Mouse (Mus musculus) embryonic fibroblast, embryonic 13.5 days (primary cell): ENCODE results near the gene Trp53rkb. TPM values are rescaled to one million over a fixed set of nuclear protein-coding genes. Genes with fewer than 3 reads are reported as not detected.
A peak's percentile ranks its signal among the peaks of the same experiment; 100 is the strongest.
"Not testable (repeated sequence)": the region's sequence is repeated elsewhere in the genome, so short reads cannot be mapped to it uniquely, and the experiment has no call there.

ENCODE experiments used
- H3K27ac ChIP-seq: 2 replicates; pipeline ENCODE4 v1.5.1; 2012; ENCODE audit warnings: low read length, control low read depth, inconsistent platforms; ENCODE audit not compliant: insufficient read depth
- H3K4me1 ChIP-seq: 2 replicates; pipeline ENCODE4 v1.6.1; 2011; ENCODE audit warnings: low read length; ENCODE audit not compliant: control insufficient read depth, insufficient read depth
- H3K4me3 ChIP-seq: 2 replicates; pipeline ENCODE4 v1.5.1; 2011; ENCODE audit warnings: mild to moderate bottlenecking, control low read depth, low read length; ENCODE audit not compliant: insufficient read depth
- CTCF ChIP-seq: IDR thresholded peaks from 2 replicates; pipeline ENCODE4 v1.5.1; 2011; ENCODE audit warnings: mild to moderate bottlenecking, control low read depth, low read length, moderate library complexity, borderline replicate concordance; ENCODE audit not compliant: insufficient read depth
- POLR2A ChIP-seq: IDR thresholded peaks from 2 replicates; pipeline ENCODE4 v1.6.1; 2011; ENCODE audit warnings: low read depth, mild to moderate bottlenecking, control low read depth, low read length, moderate library complexity
- polyA plus RNA-seq: library from polyadenylated mRNA; stranded (reverse); fragments of >200 nt; gene quantifications from 2 replicates; pipeline ENCODE4 v1.2.4, GENCODE M21; 2011; ENCODE audit warnings: low read depth; ENCODE audit not compliant: missing spikeins, insufficient read length

Trp53rkb gene
- polyA plus RNA-seq = 1.3 and 1.7 TPM in 2 replicates

GRCm38 (mm10) chr2:166792355-166792754 is at the start of gene Trp53rkb:
Trp53rkb (plus strand) TSS chr2:166792531.
- H3K27ac ChIP-seq = 0 out of 2 replicates have a peak within 1 kb of the TSS, but pooled peaks have one; percentile 11
- TF ChIP-seq CTCF (no peak), POLR2A (no peak)
- peak within 1 kb of the TSS; percentile 52 for H3K4me3 ChIP-seq
- H3K4me1 ChIP-seq = no peaks in the 10 kb centered on the region

- no peak overlapping the region for H3K27ac ChIP-seq
- no peak overlapping the region for H3K4me3 ChIP-seq
- TF ChIP-seq CTCF (no peak), POLR2A (no peak)
- no peaks in the 10 kb centered on the region for H3K4me1 ChIP-seq
Measured at GRCm38 (mm10) chr2:166743504-166743903, 48.8 kb upstream of the Trp53rkb start.

- no peak for TF ChIP-seq POLR2A
- TF ChIP-seq CTCF = no peak
- no peak overlapping the region for H3K27ac ChIP-seq
Measured at GRCm38 (mm10) chr2:166744433-166744832, 47.9 kb upstream of the Trp53rkb start.

GRCm38 (mm10) chr2:166745849-166746248 is 46.5 kb upstream of the Trp53rkb start:
- Histone ChIP-seq H3K27ac (no peak overlapping the region), H3K4me1 (no peaks in the 10 kb centered on the region), H3K4me3 (no peak overlapping the region)
- TF ChIP-seq POLR2A = no peak
- no peak for TF ChIP-seq CTCF

More at GRCm38 (mm10) chr2:166744433-166744832, 47.9 kb upstream of the Trp53rkb start:
- Histone ChIP-seq H3K4me1 (no peaks in the 10 kb centered on the region), H3K4me3 (no peak overlapping the region)

GRCm38 (mm10) chr2:166746261-166746913 is 45.9 kb upstream of the Trp53rkb start:
- not testable (repeated sequence) for H3K4me1 ChIP-seq, H3K27ac ChIP-seq, H3K4me3 ChIP-seq

GRCm38 (mm10) chr2:166750620-166751191 is 41.6 kb upstream of the Trp53rkb start:
- H3K4me1 ChIP-seq = no peaks in the 10 kb centered on the region
- TF ChIP-seq POLR2A (no peak), CTCF (no peak)
- H3K4me3 ChIP-seq = no peak overlapping the region
- H3K27ac ChIP-seq = no peak overlapping the region

- H3K4me3 ChIP-seq = no peak overlapping the region
- no peak overlapping the region for H3K27ac ChIP-seq
- TF ChIP-seq CTCF (no peak), POLR2A (no peak)
- no peaks in the 10 kb centered on the region for H3K4me1 ChIP-seq
Measured at GRCm38 (mm10) chr2:166754194-166754593, 38.1 kb upstream of the Trp53rkb start.

- TF ChIP-seq CTCF = no peak
- TF ChIP-seq POLR2A = no peak
- no peaks in the 10 kb centered on the region for H3K4me1 ChIP-seq
- no peak overlapping the region for H3K4me3 ChIP-seq
- no peak overlapping the region for H3K27ac ChIP-seq
Measured at GRCm38 (mm10) chr2:166754760-166755159, 37.6 kb upstream of the Trp53rkb start.

GRCm38 (mm10) chr2:166757969-166758368 is 34.4 kb upstream of the Trp53rkb start:
- Histone ChIP-seq H3K27ac (no peak overlapping the region), H3K4me1 (no peaks in the 10 kb centered on the region), H3K4me3 (no peak overlapping the region)
- TF ChIP-seq CTCF (no peak), POLR2A (no peak)

GRCm38 (mm10) chr2:166764051-166764450 is 28.3 kb upstream of the Trp53rkb start:
- H3K4me1 ChIP-seq = no peaks in the 10 kb centered on the region
- H3K27ac ChIP-seq = no peak overlapping the region
- no peak overlapping the region for H3K4me3 ChIP-seq
- TF ChIP-seq POLR2A = no peak
- TF ChIP-seq CTCF = no peak

- Histone ChIP-seq H3K4me3 (no peak overlapping the region), H3K4me1 (no peaks in the 10 kb centered on the region), H3K27ac (no peak overlapping the region)
- no peak for TF ChIP-seq POLR2A
- no peak for TF ChIP-seq CTCF
Measured at GRCm38 (mm10) chr2:166767591-166767990, 24.7 kb upstream of the Trp53rkb start.
